Mouse (Mus musculus) kidney, postnatal 4 days (tissue): ENCODE measurements around the gene Synpo2l.

Experiments
- DNase-seq, 2 experiments: peaks; one replicate each; pipeline ENCODE4 v3.0.0; 2021; ENCODE audit warnings: mixed read lengths in 2 of 2

Synpo2l gene

DNA sequence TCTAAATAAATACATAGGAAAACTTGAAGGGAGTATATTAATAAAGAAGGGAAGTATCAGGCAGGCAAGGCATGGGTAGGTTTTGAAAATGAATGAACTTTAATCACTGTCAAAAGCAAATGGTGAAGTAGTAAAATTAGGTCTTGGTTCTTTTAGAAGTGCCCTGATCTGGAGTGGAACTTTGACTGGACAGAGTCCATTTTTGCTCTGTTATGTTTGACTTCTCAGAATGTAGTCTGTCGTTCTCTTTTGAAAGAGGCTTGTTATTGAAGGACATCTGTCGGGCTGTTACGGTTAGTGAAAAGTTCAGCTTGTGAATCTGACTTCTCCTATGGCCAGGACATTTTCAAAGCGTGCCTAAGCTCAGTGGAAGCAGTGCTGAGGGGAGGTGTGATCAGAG, 9.8 kb upstream of the Synpo2l start:
- DNase-seq, result no peak

GRCm38 (mm10) chr14:20674064-20674833, 6.1 kb upstream of the Synpo2l start, which contains the start of gene Sec24c:
TSS of gene Sec24c (plus strand) at chr14:20674308.
- DNase-seq, result peak; percentile 99

GRCm38 (mm10) chr14:20673735-20674063, 5.5 kb upstream of the Synpo2l start:
- peak; percentile 42 to 61 for DNase-seq

GRCm38 (mm10) chr14:20672990-20673389, 4.8 kb upstream of the Synpo2l start:
- DNase-seq, result peak; percentile 68 to 76

DNA sequence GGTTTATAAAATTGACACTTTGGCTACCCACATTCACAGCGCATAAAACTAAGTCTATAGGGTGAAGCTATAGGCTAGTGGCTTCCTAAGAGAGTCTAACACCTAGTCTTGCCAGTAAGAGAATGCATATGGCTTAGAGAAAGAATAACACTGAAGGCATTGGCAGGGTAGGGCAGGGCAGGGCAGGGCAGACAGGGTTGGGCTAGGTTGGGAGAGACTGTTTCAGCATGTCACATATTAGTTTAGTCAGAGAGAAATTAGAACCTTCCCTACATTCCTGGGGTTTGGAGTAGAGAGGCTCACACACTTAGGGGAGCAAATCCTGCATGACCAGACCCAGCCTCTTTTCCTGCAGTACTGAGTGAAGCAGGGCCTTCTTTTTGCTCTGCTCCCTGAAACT, 685 bp downstream of the Synpo2l start:
- DNase-seq, result no peak

DNA sequence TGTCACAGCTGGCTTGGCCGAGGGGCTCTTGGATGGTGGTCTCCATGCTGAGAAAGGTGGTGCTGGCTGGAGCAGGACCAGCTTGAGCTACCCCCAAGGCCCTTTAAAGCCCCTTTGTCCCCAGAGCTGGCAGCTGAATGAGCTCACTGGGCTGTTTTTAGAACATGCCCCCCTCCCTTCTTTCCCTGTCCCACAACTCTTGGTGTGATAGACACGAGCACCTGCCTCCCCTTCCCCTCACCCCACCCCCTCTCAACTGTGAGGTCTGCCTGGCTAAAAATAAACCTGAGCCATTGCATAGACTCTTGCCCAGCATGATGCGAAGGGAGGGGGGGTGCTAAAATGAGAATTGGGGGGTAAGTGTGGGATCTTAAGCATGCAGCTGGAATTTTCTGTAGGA, 3.7 kb downstream of the Synpo2l start:
- DNase-seq, result no peak

- DNase-seq, result no peak
Observed at GRCm38 (mm10) chr14:20663601-20664000, 4.6 kb downstream of the Synpo2l start.

- DNase-seq, result no peak
Observed at GRCm38 (mm10) chr14:20662740-20663139, 5.4 kb downstream of the Synpo2l start.

GRCm38 (mm10) chr14:20661661-20662331, 6.4 kb downstream of the Synpo2l start:
- DNase-seq, result no peak

GRCm38 (mm10) chr14:20660827-20661660, 7.1 kb downstream of the Synpo2l start:
- DNase-seq, result peak; percentile 92 to 96

DNA sequence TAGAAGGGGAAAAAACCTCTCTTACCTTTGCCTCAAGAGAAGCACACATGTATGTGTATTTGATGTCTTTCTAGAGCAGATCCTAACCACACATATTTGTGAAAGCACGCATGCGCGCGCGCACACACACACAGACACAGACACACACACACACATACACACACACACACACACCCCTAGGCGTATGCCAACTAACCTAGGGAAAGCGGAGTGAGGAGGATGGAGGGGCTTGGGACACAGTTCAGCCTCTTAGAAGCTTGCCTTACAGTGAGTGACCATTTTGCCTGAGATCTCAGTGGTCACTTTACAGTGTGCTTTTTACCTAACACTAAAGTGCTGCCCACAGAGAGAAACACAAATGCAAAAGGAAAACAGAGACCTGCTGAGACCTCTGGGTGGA, 8.5 kb downstream of the Synpo2l start:
- no peak for DNase-seq

- DNase-seq, result no peak
Observed at GRCm38 (mm10) chr14:20658902-20659301, 9.3 kb downstream of the Synpo2l start.

DNA sequence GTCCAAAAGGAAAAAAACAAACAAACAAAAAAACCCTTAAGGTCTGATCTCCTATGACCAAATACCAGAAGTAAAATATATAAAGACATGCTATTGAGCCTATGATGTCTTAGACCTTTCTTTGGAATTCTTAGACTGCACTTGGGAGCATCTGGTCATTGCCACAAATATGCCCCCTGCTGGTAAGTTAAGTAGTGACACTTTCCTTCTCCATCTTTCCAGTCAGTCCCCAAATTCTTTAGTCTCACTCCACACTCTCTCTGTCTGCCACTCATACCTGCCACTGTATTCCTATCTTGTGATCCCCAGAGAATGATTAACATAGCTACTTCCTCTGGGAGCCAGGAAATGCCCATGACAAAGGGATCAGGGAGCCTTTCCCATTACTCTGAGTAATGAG, 9.8 kb downstream of the Synpo2l start:
- peak in 1 of 2 experiments; percentile 45 for DNase-seq

DNA sequence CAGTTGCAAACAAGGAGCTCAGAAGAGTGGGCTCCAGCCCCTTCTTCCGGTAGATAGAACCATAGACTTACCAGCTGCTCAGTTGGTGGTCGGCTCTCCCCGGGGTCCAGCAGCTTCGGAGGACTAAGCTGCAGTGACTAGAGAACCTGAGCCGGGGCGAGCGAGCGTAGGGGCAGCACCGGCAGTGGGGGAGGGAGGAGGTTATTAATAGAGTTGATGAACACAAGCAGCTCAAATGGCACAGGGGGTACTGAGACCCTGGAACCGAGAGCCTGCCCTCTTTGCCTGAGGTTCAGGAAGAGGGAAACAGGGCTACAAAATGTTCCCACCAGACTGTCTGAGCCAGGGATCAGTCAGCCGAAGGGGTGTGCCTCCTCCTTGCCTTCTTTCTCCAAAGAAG, 11.8 kb downstream of the Synpo2l start, which contains the start of gene Myoz1:
Gene Myoz1 (minus strand): TSS at position 180 of the 400 bp plus-strand sequence.
- DNase-seq, result peak in 1 of 2 experiments; percentile 15

GRCm38 (mm10) chr14:20655731-20656130, 12.4 kb downstream of the Synpo2l start:
- peak; percentile 36 to 56 for DNase-seq

- peak in 1 of 2 experiments; percentile 24 for DNase-seq
Observed at GRCm38 (mm10) chr14:20654690-20655421, 13.3 kb downstream of the Synpo2l start.

GRCm38 (mm10) chr14:20651722-20652256, 16.4 kb downstream of the Synpo2l start:
- no peak for DNase-seq

DNA sequence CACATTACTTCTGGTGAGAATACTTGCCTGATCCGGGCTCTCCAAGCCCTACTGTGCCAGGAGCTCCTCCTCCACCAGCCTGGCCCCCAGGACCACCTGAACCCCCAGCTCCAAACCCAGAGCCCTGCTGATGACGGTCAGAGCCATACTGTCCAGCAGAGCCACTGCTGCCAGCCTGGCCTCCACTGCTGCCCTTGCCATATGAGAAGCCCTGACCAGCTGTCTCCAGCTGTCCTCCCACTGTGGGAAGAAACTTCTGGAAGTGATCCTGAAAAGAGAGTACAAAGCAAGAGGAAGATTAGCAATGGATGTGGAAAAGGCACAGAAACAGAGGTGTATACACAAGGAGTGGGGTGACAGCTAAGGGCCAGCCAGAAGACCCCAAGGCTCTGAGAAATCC, 17.2 kb downstream of the Synpo2l start:
- DNase-seq, result peak; percentile 29 to 35

GRCm38 (mm10) chr14:20646381-20646780, 21.8 kb downstream of the Synpo2l start:
- no peak for DNase-seq

- no peak for DNase-seq
Observed at GRCm38 (mm10) chr14:20645547-20645946, 22.6 kb downstream of the Synpo2l start.

DNA sequence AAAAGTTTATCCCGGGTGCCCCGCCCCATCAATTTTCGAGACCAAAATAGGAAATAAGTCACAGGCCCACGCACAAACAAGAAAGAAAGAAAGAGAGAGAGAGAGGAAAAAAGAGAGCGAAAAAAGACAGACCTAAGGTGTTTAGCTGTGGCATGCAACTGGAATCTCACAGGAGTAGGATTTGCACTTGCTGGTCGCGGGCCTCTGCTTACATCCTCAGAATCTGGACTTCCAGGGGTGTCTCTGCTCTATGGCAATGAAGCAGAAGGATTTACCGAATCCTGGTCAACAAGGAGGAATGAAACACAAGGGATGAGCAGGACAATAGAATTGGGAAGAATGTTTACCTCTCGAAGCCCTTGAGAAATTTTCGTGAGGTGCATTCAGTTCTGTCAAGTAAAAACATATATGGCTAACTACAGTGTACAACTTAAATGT, 26.7 kb downstream of the Synpo2l start:
- DNase-seq, result no peak
